Mouse (Mus musculus) activated CD4-positive, CD25-positive, alpha-beta regulatory T cell, adult 4 months (primary cell): ENCODE data around the gene Col5a1. TPM values are rescaled to one million over a fixed set of nuclear protein-coding genes. Genes with fewer than 3 reads are reported as not detected.

Experiments used
- ATAC-seq: one replicate; pipeline ENCODE4 v1.8.0; 2017
- polyA plus RNA-seq, 2 experiments: library from polyadenylated mRNA; unstranded; fragments of 100-300 nt; shearing (Covaris generic); gene quantifications; one replicate each; pipeline ENCODE4 v1.2.1; 2017

Col5a1 gene
- polyA plus RNA-seq, 2 experiments from 2014 or later, result not detected

DNA sequence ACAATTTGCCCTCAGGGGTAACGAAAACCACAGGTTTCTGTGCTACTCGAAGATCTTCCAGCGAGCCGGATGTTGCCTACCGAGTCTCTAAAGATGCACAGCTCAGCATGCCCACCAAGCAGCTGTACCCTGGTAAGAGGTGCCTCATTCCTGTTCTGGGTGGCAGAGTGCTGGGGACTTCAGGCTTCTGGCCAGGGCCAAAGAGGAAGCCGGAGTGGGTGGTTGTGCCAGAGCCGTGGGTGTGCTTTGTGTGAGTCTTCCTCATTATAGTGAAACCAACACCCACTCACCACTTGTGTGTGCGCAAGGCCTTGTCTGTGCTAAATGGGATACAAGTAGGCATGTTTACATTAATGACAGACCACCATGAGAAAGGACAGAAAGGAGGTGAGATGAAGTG is 35.8 kb downstream of the Col5a1 start:
- ATAC-seq, result no peak

- ATAC-seq, result no peak
Measured at GRCm38 (mm10) chr2:27923718-27924117, 37.5 kb downstream of the Col5a1 start.

- ATAC-seq, result no peak
Measured at GRCm38 (mm10) chr2:27924463-27924862, 38.2 kb downstream of the Col5a1 start.

- no peak for ATAC-seq
Measured at GRCm38 (mm10) chr2:27926478-27927165, 40.4 kb downstream of the Col5a1 start.

DNA sequence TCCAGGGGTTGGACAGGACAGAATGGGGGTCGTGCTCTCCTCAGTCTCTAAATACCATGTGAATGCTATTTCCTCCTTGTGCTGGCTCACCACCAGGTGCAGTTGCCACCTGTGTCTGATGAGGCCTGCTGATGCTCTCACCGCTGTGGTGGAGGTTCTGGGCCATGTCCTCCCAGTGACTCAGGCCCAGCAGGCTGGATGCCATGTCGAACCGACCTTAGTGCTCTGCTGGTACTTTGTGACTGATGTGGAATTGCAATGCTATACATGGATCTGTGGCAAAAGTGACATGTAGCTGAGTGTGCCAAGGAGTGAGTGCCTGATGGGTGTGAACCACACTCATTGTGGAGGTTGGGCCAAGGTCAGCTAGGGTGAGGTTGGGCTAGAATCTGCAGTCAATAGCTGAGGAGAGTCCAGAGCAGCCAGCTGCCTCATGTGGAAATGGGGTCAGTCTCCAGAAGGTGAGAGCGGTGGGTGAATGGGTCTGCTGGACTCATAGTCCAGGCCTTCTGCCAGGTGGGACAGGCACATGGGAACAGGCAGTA is 44.3 kb downstream of the Col5a1 start:
- no peak for ATAC-seq

GRCm38 (mm10) chr2:27931130-27931529 is 44.9 kb downstream of the Col5a1 start:
- ATAC-seq, result no peak

GRCm38 (mm10) chr2:27931971-27932370 is 45.7 kb downstream of the Col5a1 start:
- no peak for ATAC-seq

DNA sequence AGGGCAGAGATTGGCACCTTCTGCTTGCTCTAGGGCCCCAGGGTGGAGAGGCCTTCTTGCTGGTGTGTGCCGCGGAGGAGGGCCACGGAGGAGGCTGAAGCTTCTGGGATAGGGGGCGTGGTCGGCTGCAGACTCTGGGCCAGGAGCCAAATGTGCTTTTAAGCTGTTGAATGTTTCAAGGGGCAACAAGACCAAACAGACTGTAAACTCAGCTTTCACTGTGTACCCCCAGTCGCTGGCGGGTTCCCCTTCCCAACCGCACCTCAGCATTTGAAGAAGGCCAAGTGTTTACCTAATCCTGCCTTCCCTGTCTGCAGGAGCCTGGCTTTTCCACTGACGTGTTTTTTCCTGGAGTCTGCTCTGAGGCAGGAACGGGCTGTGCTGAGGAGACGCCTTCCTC is 48.0 kb downstream of the Col5a1 start:
- no peak for ATAC-seq

- no peak for ATAC-seq
Measured at GRCm38 (mm10) chr2:27934831-27935230, 48.6 kb downstream of the Col5a1 start.

DNA sequence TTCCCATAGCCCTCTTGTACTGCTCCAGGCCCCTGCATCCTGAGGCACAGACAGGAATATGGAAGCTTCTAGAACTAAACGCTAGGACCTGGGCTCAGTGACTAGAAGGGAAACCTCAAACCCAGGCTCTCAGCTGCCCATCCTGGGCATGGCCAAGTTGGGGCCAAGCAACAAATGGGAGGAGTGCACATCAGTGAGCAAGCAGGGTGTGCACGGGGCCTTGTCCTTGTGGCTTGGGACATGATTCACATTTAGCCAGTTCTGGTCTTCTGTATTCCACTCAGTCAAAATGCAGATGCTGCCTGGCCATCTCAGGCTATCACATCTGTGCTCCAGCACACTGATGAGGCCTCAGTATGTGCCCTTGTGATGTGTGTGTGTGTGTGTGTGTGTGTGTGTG is 49.2 kb downstream of the Col5a1 start:
- no peak for ATAC-seq

DNA sequence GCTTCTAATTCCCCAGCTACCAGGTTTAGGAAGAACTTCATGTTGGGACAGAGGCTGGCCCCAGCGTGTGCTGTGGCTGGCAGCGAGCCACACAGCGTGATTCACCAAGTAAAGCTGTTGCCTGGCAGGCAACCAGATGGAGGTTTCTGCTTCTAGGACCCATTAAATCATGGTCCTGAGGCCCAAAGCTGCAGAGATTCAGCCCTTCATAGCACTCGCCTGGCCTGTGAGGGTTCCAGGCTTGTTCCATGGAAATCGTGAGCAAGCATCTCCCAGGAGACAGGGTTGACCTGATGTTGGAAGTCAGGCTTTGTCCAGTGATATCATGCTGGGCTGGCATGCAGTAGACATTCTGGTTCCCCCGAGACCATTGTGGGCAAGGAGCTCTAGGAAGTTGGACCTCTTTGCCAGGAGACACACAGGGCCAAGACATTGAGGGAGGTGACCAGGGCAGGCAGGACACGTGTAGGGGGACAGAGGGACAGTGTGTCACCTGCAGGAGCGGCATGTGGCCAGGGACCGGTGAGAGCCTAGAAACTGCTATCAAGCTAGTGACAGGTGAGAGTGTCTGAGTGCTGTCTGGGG is 50.5 kb downstream of the Col5a1 start:
- no peak for ATAC-seq

GRCm38 (mm10) chr2:27939433-27939832 is 53.2 kb downstream of the Col5a1 start:
- no peak for ATAC-seq

- ATAC-seq, result no peak
Measured at GRCm38 (mm10) chr2:27940144-27940543, 53.9 kb downstream of the Col5a1 start.

GRCm38 (mm10) chr2:27947252-27947651 is 61.0 kb downstream of the Col5a1 start:
- no peak for ATAC-seq

GRCm38 (mm10) chr2:27947917-27948316 is 61.7 kb downstream of the Col5a1 start:
- ATAC-seq, result no peak

GRCm38 (mm10) chr2:27953866-27954265 is 67.6 kb downstream of the Col5a1 start:
- no peak for ATAC-seq

GRCm38 (mm10) chr2:27954924-27955323 is 68.7 kb downstream of the Col5a1 start:
- ATAC-seq, result no peak

DNA sequence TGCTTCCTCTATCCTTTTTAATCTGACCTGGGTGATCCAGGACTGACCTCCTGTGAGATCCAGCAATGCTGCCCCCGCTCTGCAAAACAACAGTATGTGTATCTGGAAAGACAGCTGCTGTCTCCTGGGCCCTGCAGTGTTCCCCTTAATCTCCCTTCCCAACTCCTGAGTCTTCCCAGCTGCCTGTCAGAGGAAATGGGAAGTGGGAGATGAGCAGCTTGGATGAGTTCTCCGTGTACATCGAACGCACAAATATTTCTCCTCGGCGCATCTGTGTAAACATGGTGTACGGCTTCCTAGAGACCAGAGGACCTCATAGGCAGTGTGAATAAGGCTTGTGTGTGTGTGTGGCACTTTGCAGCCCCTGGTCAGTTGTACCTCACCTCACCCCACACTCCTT is 70.5 kb downstream of the Col5a1 start:
- no peak for ATAC-seq

- no peak for ATAC-seq
Measured at GRCm38 (mm10) chr2:27957184-27957583, 71.0 kb downstream of the Col5a1 start.

GRCm38 (mm10) chr2:27959275-27959674 is 73.0 kb downstream of the Col5a1 start:
- ATAC-seq, result no peak

DNA sequence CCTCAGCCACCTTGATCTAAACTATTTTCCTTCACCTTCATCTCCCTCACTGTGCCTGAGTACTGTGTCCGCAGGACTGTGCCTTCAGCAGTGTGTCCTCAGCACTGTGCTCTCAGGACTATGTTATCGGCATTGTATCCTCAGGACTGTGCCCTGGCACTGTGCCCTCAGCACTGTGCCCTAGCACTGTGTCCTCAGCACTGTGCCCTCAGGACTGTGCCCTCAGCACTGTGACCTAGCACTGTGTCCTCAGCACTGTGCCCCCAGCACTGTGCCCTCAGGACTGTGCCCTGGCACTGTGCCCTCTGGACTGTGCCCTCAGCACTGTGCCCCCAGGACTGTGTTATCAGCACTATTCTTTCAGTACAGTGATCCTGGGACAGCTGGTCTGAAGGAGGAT is 75.0 kb downstream of the Col5a1 start:
- no peak for ATAC-seq

DNA sequence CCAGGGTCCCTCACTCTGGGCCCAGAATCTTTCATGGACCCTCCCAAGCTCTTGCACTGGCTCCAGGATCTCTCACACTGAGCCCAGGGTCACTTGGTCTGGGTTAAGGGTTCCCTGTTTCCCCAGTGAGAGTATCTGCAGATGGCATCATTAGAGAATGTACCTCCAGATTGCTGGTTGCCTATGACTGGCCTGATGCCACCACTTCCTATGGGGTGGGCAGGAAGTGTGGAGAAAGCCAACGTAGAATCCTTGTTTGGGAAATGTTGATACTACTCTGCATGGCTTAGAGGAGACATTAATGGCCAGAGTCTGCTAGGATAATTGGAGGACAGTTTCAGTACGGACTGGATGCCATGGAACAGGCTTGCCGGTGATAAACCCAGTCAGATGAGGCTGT is 76.2 kb downstream of the Col5a1 start:
- ATAC-seq, result no peak

GRCm38 (mm10) chr2:27969158-27969557 is 82.9 kb downstream of the Col5a1 start:
- ATAC-seq, result no peak

GRCm38 (mm10) chr2:27973840-27974239 is 87.6 kb downstream of the Col5a1 start:
- ATAC-seq, result no peak
